Mouse (Mus musculus) intestine, postnatal 0 days (tissue): ENCODE data around the gene Tmem50a. TPM values are rescaled to one million over a fixed set of nuclear protein-coding genes. Genes with fewer than 3 reads are reported as not detected.

Source experiments
- ATAC-seq: fragments of 200-750 bp; cut with Nextera tagmentation; 2 replicates; pipeline ENCODE4 v1.8.0; 2017; ENCODE audit warnings: mild to moderate bottlenecking, moderate TSS enrichment, moderate library complexity
- H3K27ac ChIP-seq: fragments of 300-500 bp; sonication (generic); 2 replicates; pipeline ENCODE4 v1.5.1; 2014; ENCODE audit warnings: mild to moderate bottlenecking, low read depth, low read length, moderate library complexity
- H3K27me3 ChIP-seq: fragments of 300-500 bp; sonication (generic); replicated peaks from 2 replicates; pipeline ENCODE4 v1.6.1; 2014; ENCODE audit warnings: low read length, mixed read lengths; ENCODE audit not compliant: control insufficient read depth, insufficient read depth
- H3K36me3 ChIP-seq: fragments of 300-500 bp; sonication (generic); 2 replicates; pipeline ENCODE4 v1.6.1; 2014; ENCODE audit warnings: mild to moderate bottlenecking, moderate library complexity; ENCODE audit not compliant: control insufficient read depth, insufficient read depth
- H3K4me1 ChIP-seq: fragments of 300-500 bp; sonication (generic); replicated peaks from 2 replicates; pipeline ENCODE4 v1.6.1; 2014; ENCODE audit warnings: antibody characterized with exemption, low read length, mixed read lengths; ENCODE audit not compliant: control insufficient read depth, insufficient read depth
- H3K4me2 ChIP-seq: fragments of 300-500 bp; sonication (generic); replicated peaks from 2 replicates; pipeline ENCODE4 v1.6.1; 2014; ENCODE audit warnings: low read depth, mild to moderate bottlenecking, moderate library complexity
- H3K4me3 ChIP-seq: fragments of 300-500 bp; sonication (generic); 2 replicates; pipeline ENCODE4 v1.5.1; 2014; ENCODE audit warnings: low read depth, low read length
- H3K9ac ChIP-seq: fragments of 300-500 bp; sonication (generic); 2 replicates; pipeline ENCODE4 v1.6.1; 2014; ENCODE audit warnings: mild to moderate bottlenecking, low read depth, low read length
- H3K9me3 ChIP-seq: fragments of 300-500 bp; sonication (generic); 2 replicates; pipeline ENCODE4 v1.6.1; 2016; ENCODE audit warnings: mixed run types; ENCODE audit not compliant: control insufficient read depth
- CTCF ChIP-seq: sonication (generic); IDR thresholded peaks from 2 replicates; pipeline ENCODE4 v1.5.1; 2016; ENCODE audit warnings: low read depth, mild to moderate bottlenecking, control low read depth, antibody characterized with exemption, moderate library complexity
- WGBS: fragments of 180-500 bp; shearing (Covaris S2); extraction: QIAGEN DNeasy Blood & Tissue Kit; methylation state at CpG from one replicate; pipeline ENCODE4 v1.1.7; 2014; 5-methylcytosine and 5-hydroxymethylcytosine counted together
- polyA plus RNA-seq: library from polyadenylated mRNA; unstranded; fragments of >200 nt; fragmentation: Nextera tagmentation; extraction: Ambion mirVana; gene quantifications from 2 replicates; pipeline ENCODE4 v1.2.1, GENCODE M21; 2015

Gene Tmem50a
- polyA plus RNA-seq, 1 experiment from 2014 or later = 129 TPM

DNA sequence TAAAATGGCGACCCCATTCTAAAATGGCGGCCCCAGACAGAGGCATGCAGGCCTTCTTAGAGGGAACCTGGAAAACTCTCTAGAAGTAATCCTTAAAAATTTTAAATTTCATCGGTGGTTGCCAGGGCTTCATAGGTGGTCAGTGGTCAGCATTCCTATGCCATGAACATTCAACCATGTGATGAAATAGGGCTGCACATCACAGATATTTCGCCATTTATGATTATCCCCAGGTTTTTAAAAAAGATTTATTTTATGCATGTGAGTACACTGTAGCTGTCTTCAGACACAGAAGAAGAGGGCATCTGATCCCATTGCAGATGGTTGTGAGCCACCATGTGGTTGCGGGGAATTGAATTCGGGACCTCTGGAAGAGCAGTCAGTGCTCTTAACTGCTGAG is 5.8 kb upstream of the Tmem50a start:
- no peaks in the 10 kb centered on the region for H3K27me3 ChIP-seq
- peaks cover 6% of the 10 kb centered on the region; the same call in 1 of the 2 replicates for H3K4me1 ChIP-seq
- ATAC-seq = no peak
- no peak overlapping the region for H3K27ac ChIP-seq
- H3K9ac ChIP-seq = no peak overlapping the region
- H3K4me3 ChIP-seq = no peak overlapping the region
- H3K4me2 ChIP-seq = no peak overlapping the region
- no peak for TF ChIP-seq CTCF
- 97% methylated on average over 6 of the region's 6 CpGs for WGBS
- H3K9me3 ChIP-seq = no peaks in the 10 kb centered on the region
- peaks cover 6% of the 10 kb centered on the region for H3K36me3 ChIP-seq

DNA sequence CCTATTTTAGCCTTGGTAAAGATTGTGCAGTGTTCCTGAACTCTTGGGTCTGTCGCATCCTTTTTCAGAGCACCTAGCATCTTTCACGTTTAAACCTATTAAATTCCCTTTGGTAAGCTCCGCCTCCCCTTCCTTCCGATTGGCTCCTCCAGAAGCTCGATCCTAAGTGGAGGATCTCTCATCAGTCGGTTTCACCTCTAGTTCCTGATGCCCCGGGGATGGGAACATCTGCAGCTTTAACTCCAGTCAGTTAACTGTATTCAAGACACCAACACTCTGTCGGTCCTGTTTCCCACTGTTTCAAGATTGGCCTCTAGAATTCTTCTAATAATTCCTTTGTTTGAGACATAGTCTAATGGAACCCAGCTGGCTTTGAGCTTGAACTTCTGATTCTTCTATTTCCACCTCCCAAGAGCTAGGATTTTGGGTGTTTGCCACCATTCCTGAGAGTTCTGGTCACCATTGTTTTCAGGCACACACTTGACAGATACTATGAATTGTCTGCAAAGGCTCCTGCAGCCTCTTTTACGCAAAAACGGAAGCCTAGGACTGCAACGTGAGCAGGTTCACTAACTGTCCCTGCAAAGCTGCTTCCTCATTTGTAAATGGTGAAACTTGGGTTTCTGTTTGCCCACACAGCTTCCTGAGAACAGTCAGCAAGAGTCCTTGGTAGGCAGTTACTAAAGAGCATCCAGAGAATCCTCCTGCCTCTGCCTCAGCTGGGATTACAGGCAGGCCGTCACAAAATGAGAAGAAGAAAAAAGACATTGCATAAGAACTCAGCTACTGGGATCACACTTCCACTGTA is 5.1 kb upstream of the Tmem50a start:
- Histone ChIP-seq H3K27ac (no peak overlapping the region), H3K36me3 (no peaks in the 10 kb centered on the region; the same call in 1 of the 2 replicates), H3K27me3 (no peaks in the 10 kb centered on the region), H3K4me2 (no peak overlapping the region), H3K4me3 (no peak overlapping the region), H3K9ac (no peak overlapping the region), H3K4me1 (peaks cover 4% of the 10 kb centered on the region; the same call in 1 of the 2 replicates), H3K9me3 (no peaks in the 10 kb centered on the region)
- TF ChIP-seq CTCF = no peak
- ATAC-seq = no peak
- WGBS = 41% methylated on average over 12 of the region's 12 CpGs

DNA sequence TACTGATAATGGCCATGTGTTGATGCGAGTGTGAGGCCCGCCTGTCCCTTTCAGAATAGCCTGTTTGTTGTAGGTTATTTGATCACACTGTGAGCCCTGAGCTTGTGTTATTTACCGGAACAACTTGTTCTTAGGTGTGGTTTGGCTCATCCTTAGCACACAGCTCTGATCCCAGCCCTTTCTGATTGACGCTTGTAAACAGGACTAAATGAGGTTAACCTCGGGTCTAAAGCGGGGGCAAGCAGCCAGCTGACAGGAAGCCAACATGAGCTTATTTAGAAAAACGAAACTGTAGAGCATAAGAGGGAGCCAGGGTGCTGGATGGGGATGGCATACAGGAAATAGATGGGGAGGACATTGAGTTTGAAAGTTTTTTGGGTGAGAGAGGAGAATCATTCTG is 3.6 kb upstream of the Tmem50a start:
- TF ChIP-seq CTCF = no peak
- H3K4me1 ChIP-seq = peaks cover 4% of the 10 kb centered on the region; the same call in 1 of the 2 replicates
- no peak overlapping the region for H3K4me2 ChIP-seq
- no peaks in the 10 kb centered on the region for H3K27me3 ChIP-seq
- no peak overlapping the region for H3K4me3 ChIP-seq
- 51% methylated on average over 7 of the region's 7 CpGs for WGBS
- no peaks in the 10 kb centered on the region for H3K9me3 ChIP-seq
- H3K9ac ChIP-seq = no peak overlapping the region
- H3K27ac ChIP-seq = no peak overlapping the region
- no peak for ATAC-seq
- no peaks in the 10 kb centered on the region for H3K36me3 ChIP-seq

DNA sequence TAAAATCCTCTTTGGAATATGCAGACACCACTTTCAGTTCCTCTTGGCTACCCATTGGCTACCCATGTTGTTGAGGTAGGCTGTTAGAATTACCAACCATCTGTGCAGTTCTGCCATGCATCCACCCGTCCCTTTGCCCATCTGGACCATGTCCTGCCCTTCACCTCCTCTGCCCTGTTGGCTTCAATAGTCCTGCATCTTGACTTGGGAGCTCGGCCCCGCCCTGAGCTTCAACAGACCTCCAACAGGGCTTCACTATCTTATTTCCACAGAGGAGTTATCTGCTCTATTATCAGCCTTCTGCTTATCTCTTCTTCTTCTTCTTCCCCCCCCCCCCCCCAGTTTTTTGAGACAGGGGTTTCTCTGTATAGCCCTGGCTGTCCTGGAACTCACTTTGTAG is 2.4 kb upstream of the Tmem50a start:
- Histone ChIP-seq H3K27ac (no peak overlapping the region), H3K4me1 (no peaks in the 10 kb centered on the region), H3K27me3 (no peaks in the 10 kb centered on the region), H3K4me2 (no peak overlapping the region), H3K36me3 (0 out of 2 replicates have a peak, but pooled peaks cover 2% of the 10 kb centered on the region), H3K9me3 (no peaks in the 10 kb centered on the region), H3K9ac (no peak overlapping the region), H3K4me3 (no peak overlapping the region)
- no peak for ATAC-seq
- no peak for TF ChIP-seq CTCF
- 72% methylated on average over 3 of the region's 3 CpGs for WGBS

DNA sequence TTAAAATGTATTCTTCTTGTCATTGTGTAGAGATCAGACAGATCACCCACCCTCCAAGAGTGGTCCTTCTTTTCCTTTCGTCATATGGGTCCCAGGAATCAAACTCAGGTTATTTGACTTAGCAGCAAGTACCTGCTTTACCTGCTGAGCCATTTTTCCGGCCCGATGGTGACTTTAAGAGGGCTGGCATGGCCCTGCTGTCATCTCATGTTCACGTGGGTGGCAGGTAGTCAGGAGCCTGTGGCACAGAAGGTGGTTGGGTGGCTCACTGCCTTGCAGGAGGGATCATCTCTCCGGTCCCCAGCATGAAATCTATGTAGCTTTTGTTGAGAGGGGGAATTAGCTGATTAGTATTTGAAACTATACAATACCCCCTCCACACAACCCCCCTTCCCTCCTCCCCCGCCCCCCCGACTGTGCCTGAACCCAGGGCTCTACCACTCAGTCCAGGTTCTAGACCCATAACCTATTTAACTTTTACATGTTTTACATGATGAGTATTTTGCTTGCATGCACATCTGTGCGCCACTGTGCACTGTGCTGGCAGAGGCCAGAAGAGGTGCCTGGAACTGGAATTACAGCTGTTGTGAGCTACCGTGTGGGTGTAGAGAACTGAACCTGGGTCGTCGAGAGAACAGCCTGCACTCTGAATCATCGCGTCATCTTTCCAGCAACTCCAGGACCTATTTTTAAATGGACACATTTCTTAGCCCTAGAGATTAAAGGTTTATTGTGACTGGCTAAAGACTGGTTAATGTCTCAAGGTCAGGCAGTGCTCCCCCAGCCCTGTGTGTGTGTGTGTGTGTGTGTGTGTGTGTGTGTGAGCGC is 613 bp upstream of the Tmem50a start:
- H3K27me3 ChIP-seq = no peaks in the 10 kb centered on the region
- 57% methylated on average over 14 of the region's 14 CpGs for WGBS

More for the DNA sequence above, 613 bp upstream of the Tmem50a start:
- Histone ChIP-seq H3K4me2 (peak overlapping the region; percentile 77), H3K36me3 (0 out of 2 replicates have a peak, but pooled peaks cover 9% of the 10 kb centered on the region), H3K27ac (no peak overlapping the region), H3K4me3 (peak overlapping the region; percentile 89), H3K9ac (peak overlapping the region; percentile 91; the same call in 1 of the 2 replicates), H3K9me3 (no peaks in the 10 kb centered on the region), H3K4me1 (no peaks in the 10 kb centered on the region)
- TF ChIP-seq CTCF = no peak
- no peak for ATAC-seq
